Mouse (Mus musculus): ENCODE results near the gene Rapsn. TPM values are rescaled to one million over a fixed set of nuclear protein-coding genes. Genes with fewer than 3 reads are reported as not detected.

The Rapsn gene
- polyA plus RNA-seq, 1 experiment from 2014 or later = 1.3 TPM

DNA sequence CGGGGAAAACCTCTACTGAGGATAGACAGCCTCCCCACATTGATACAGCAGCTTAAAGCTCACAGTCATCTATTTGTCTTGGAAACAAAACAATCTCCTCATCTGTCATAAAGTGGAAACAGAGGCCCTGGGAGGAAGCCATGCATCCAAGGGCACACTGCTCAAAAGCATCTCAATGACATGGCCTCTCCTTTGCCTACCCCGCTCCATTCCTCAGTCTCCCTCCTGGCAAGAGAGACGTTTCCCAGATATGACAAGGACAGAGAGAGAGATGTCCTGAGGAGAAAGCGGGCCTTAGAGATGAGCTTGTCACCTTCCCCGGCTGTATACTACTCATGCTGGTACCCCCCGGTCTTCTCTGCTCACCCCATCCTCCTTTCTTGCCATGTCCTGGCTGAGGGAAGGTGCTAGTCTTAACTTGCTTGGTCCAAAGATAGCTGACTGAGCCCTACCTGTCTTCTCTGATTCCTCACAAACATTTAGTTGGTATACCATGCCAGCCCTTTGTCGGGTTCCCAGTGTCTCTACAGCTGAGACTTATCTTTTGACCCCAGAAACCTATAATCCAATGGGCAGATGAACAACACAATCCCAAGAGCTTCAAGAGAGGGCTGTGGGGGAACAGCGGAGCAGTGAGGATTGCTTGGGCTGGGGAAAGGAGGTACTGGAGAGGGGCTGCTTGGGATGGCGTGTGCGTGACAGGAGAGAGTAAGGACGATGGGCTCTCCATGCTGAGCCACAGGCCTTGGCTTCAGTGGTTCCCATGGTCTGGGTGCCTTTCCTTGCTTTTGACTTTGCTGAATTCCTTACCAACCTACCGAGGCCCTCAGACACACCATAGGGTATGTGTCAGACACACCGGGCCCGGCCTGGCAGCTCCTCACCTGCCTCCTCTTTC lies 50.3 kb downstream of the Rapsn start:
- H3K27me3 ChIP-seq (ENCODE audit: control insufficient read depth, insufficient read depth, low read length) = no peaks in the 10 kb centered on the region
- H3K9me3 ChIP-seq (ENCODE audit: control insufficient read depth, low read length) = no peaks in the 10 kb centered on the region
- WGBS = 84% methylated on average over 14 of the region's 14 CpGs

DNA sequence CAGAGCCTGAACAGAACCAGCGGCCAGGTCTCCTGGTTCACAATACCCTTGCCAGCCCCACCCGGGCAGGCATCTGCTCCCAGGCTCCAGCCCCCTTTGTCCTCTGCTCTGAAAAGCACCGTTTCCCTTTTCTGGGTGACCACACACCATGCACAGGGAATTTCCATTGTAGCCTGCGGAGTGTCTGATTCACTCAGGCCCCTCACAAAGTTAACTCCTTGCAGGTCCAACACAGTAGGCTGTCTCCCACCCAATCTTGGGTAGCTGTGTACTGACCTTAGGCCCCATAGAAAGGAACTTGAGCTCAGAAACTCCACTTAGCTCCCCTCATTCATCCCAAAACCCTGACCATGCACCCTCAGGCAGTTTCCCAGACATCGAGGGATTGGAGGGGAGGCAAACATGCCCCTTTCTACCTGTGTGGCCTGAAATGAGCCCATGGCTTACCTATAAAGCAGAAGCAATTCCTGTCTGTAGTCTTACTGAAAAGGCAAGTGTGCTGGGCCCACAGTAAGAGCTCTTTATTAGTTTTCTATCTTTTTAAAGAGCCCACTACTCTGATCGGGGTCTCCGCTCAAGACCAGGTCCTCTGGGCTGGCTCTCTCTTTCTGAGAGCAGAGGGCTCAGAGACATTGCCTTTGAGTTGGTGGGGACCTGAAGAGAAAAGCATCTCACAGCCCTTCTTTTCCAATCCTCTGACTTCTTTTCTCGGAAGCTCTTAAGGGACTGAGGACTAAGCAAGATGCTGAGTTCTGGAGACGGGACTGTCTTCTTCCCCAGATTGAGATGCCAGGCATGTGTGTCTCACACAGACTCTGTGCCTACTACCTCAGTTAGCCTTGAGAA lies 51.2 kb downstream of the Rapsn start:
- H3K4me1 ChIP-seq (replicated peaks; ENCODE audit: control insufficient read depth, insufficient read depth) = no peaks in the 10 kb centered on the region
- no peaks in the 10 kb centered on the region for H3K27me3 ChIP-seq (ENCODE audit: control insufficient read depth, insufficient read depth, low read length)
- H3K27ac ChIP-seq (replicated peaks) = no peak overlapping the region
- H3K9ac ChIP-seq (ENCODE audit: low read length) = no peak overlapping the region
- 76% methylated on average over 9 of the region's 9 CpGs for WGBS
- H3K4me2 ChIP-seq (replicated peaks; ENCODE audit: low read depth) = no peak overlapping the region
- H3K36me3 ChIP-seq (ENCODE audit: control insufficient read depth, insufficient read depth, low read length) = no peaks in the 10 kb centered on the region
- DNase-seq (ENCODE audit: low spot score) (no peak), ATAC-seq (ENCODE audit: low FRiP score, low TSS enrichment) (no peak)
- TF ChIP-seq CTCF (IDR thresholded peaks at IDR 0.05; ENCODE audit: low read depth) (no peak), EP300 (optimal IDR thresholded peaks at IDR 0.05) (no peak)
- H3K4me3 ChIP-seq (ENCODE audit: low read depth, low read length) = no peak overlapping the region
- H3K9me3 ChIP-seq (ENCODE audit: control insufficient read depth, low read length) = no peaks in the 10 kb centered on the region

More for the DNA sequence above, 50.3 kb downstream of the Rapsn start:
- Histone ChIP-seq H3K36me3 (ENCODE audit: control insufficient read depth, insufficient read depth, low read length) (no peaks in the 10 kb centered on the region), H3K9ac (ENCODE audit: low read length) (no peak overlapping the region), H3K4me1 (replicated peaks; ENCODE audit: control insufficient read depth, insufficient read depth) (no peaks in the 10 kb centered on the region), H3K4me2 (replicated peaks; ENCODE audit: low read depth) (no peak overlapping the region), H3K4me3 (ENCODE audit: low read depth, low read length) (no peak overlapping the region), H3K27ac (replicated peaks) (no peak overlapping the region)
- no peak for ATAC-seq (ENCODE audit: low FRiP score, low TSS enrichment)
- DNase-seq (ENCODE audit: low spot score) = no peak
- no peak for TF ChIP-seq CTCF (IDR thresholded peaks at IDR 0.05; ENCODE audit: low read depth)
- no peak for TF ChIP-seq EP300 (optimal IDR thresholded peaks at IDR 0.05)

DNA sequence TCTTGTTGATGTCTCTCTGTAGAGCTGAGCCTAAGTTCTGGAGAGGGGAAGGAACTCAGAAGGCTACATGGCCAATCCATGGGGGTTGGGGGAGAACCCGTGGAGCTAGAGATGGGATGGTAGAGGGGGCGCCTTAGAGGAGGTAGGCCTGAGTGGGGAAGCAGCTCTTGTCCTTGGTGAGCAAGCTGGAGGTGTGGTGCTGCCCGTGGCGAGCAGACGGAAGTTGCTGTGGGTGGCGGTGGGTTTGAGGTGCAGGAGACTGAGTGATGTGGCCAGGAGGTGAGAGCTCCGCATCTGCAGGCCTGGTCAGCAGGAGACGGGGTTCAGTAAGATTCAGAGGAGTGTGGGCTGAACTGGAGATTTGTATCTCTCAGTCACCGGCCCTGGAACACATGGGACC lies 52.0 kb downstream of the Rapsn start:
- no peak for ATAC-seq (ENCODE audit: low FRiP score, low TSS enrichment)
- no peaks in the 10 kb centered on the region for H3K27me3 ChIP-seq (ENCODE audit: control insufficient read depth, insufficient read depth, low read length)
- WGBS = 80% methylated on average over 9 of the region's 9 CpGs
- no peaks in the 10 kb centered on the region for H3K9me3 ChIP-seq (ENCODE audit: control insufficient read depth, low read length)
- no peak for DNase-seq (ENCODE audit: low spot score)
- TF ChIP-seq CTCF (IDR thresholded peaks at IDR 0.05; ENCODE audit: low read depth) = no peak
- H3K9ac ChIP-seq (ENCODE audit: low read length) = no peak overlapping the region
- H3K4me2 ChIP-seq (replicated peaks; ENCODE audit: low read depth) = no peak overlapping the region
- no peak overlapping the region for H3K27ac ChIP-seq (replicated peaks)
- H3K4me3 ChIP-seq (ENCODE audit: low read depth, low read length) = no peak overlapping the region
- no peaks in the 10 kb centered on the region for H3K36me3 ChIP-seq (ENCODE audit: control insufficient read depth, insufficient read depth, low read length)
- H3K4me1 ChIP-seq (replicated peaks; ENCODE audit: control insufficient read depth, insufficient read depth) = no peaks in the 10 kb centered on the region

DNA sequence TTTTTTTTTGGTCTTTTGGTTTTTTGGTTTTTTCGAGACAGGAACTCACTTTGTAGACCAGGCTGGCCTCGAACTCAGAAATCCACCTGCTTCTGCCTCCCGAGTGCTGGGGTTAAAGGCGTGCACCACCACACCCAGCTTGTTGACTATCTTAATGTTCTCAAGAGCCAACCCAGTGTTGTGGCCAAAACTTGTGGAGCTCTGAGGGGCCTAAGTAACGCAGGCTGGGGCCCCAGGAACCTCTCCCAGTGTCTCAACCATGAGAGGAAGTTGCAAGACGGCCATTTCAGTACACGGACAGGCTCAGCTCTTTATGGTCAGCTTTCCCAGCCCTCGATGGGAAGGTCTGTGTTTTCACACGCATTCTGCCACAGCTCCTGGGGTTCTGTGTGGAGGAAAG lies 53.6 kb downstream of the Rapsn start:
- H3K4me3 ChIP-seq (ENCODE audit: low read depth, low read length) = no peak overlapping the region
- TF ChIP-seq CTCF (IDR thresholded peaks at IDR 0.05; ENCODE audit: low read depth) (no peak), EP300 (optimal IDR thresholded peaks at IDR 0.05) (no peak)
- no peak overlapping the region for H3K9ac ChIP-seq (ENCODE audit: low read length)
- no peaks in the 10 kb centered on the region for H3K27me3 ChIP-seq (ENCODE audit: control insufficient read depth, insufficient read depth, low read length)
- no peak overlapping the region for H3K27ac ChIP-seq (replicated peaks)
- H3K9me3 ChIP-seq (ENCODE audit: control insufficient read depth, low read length) = no peaks in the 10 kb centered on the region
- no peak for ATAC-seq (ENCODE audit: low FRiP score, low TSS enrichment)
- WGBS = 76% methylated on average over 9 of the region's 9 CpGs
- H3K36me3 ChIP-seq (ENCODE audit: control insufficient read depth, insufficient read depth, low read length) = no peaks in the 10 kb centered on the region
- DNase-seq (ENCODE audit: low spot score) = no peak
- H3K4me2 ChIP-seq (replicated peaks; ENCODE audit: low read depth) = no peak overlapping the region
- no peaks in the 10 kb centered on the region for H3K4me1 ChIP-seq (replicated peaks; ENCODE audit: control insufficient read depth, insufficient read depth)

DNA sequence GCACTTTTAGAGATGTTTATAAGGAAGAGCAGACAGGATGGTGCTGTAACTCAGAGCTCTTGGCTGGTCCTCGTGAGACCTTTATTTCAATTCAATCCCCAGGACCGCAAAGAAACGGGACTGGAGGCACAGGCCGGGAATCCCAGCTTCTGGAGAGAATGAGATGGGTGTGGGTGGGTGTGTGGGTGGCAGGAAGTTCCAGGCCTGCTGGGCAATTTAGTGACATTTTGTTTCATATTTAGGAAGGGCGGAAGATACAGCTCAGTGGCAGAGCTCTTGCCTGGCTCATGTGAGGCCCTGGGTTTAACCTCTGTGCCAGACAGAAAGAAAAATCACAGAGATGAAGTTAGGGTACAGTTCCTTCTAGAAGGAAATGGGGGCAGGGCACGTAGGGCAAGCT lies 54.8 kb downstream of the Rapsn start:
- DNase-seq (ENCODE audit: low spot score) (no peak), ATAC-seq (ENCODE audit: low FRiP score, low TSS enrichment) (no peak)
- no peak overlapping the region for H3K9ac ChIP-seq (ENCODE audit: low read length)
- no peaks in the 10 kb centered on the region for H3K4me1 ChIP-seq (replicated peaks; ENCODE audit: control insufficient read depth, insufficient read depth)
- H3K9me3 ChIP-seq (ENCODE audit: control insufficient read depth, low read length) = no peaks in the 10 kb centered on the region
- no peak for TF ChIP-seq CTCF (IDR thresholded peaks at IDR 0.05; ENCODE audit: low read depth)
- TF ChIP-seq EP300 (optimal IDR thresholded peaks at IDR 0.05) = no peak
- no peak overlapping the region for H3K4me2 ChIP-seq (replicated peaks; ENCODE audit: low read depth)
- WGBS = 59% methylated on average over 6 of the region's 6 CpGs
- no peaks in the 10 kb centered on the region for H3K36me3 ChIP-seq (ENCODE audit: control insufficient read depth, insufficient read depth, low read length)
- no peak overlapping the region for H3K4me3 ChIP-seq (ENCODE audit: low read depth, low read length)
- H3K27ac ChIP-seq (replicated peaks) = no peak overlapping the region
- no peaks in the 10 kb centered on the region for H3K27me3 ChIP-seq (ENCODE audit: control insufficient read depth, insufficient read depth, low read length)

DNA sequence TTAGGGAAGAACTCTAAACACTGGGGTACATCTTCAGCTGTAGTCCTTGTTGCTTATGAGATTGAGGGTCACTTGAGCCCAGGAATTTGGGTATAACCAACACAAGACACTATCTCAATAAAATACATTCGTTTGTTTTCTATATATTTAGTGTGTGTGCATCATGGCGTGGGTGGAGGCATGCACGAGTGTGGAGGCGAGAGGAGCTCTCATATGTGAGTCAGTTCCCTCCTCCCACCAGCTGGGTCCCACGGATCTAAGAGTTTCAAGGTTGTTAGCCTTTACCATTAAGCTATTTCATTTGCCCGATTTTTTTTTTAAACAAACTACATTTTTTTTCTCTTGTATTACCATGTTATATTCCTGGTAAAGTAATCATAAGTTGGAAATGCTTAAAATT lies 55.4 kb downstream of the Rapsn start:
- Histone ChIP-seq H3K9ac (ENCODE audit: low read length) (no peak overlapping the region), H3K27me3 (ENCODE audit: control insufficient read depth, insufficient read depth, low read length) (no peaks in the 10 kb centered on the region), H3K4me3 (ENCODE audit: low read depth, low read length) (no peak overlapping the region), H3K9me3 (ENCODE audit: control insufficient read depth, low read length) (no peaks in the 10 kb centered on the region), H3K4me2 (replicated peaks; ENCODE audit: low read depth) (no peak overlapping the region), H3K4me1 (replicated peaks; ENCODE audit: control insufficient read depth, insufficient read depth) (no peaks in the 10 kb centered on the region), H3K36me3 (ENCODE audit: control insufficient read depth, insufficient read depth, low read length) (no peaks in the 10 kb centered on the region), H3K27ac (replicated peaks) (no peak overlapping the region)
- 61% methylated on average over 6 of the region's 6 CpGs for WGBS
- DNase-seq (ENCODE audit: low spot score) = no peak
- ATAC-seq (ENCODE audit: low FRiP score, low TSS enrichment) = no peak
- no peak for TF ChIP-seq CTCF (IDR thresholded peaks at IDR 0.05; ENCODE audit: low read depth)
- TF ChIP-seq EP300 (optimal IDR thresholded peaks at IDR 0.05) = no peak

Other genes starting within 250 kb of the Rapsn start
- gene Mtch2, start 188.5 kb upstream of the Rapsn start, polyA plus RNA-seq (2015; fragmentation: Nextera tagmentation; extraction: Ambion mirVana) = 151 and 155 TPM in 2 replicates
- 19.4 and 20.7 TPM in 2 replicates for gene C1qtnf4, start 149.8 kb upstream of the Rapsn start, polyA plus RNA-seq (2015; fragmentation: Nextera tagmentation; extraction: Ambion mirVana)
- 16.4 and 18.4 TPM in 2 replicates for gene Kbtbd4, start 130.9 kb upstream of the Rapsn start, polyA plus RNA-seq (2015; fragmentation: Nextera tagmentation; extraction: Ambion mirVana)
- 224 and 230 TPM in 2 replicates for gene Ndufs3, start 130.8 kb upstream of the Rapsn start, polyA plus RNA-seq (2015; fragmentation: Nextera tagmentation; extraction: Ambion mirVana)
- 31.0 and 33.7 TPM in 2 replicates for gene Celf1, start 95.2 kb upstream of the Rapsn start, polyA plus RNA-seq (2015; fragmentation: Nextera tagmentation; extraction: Ambion mirVana)
- 203 and 211 TPM in 2 replicates for gene Psmc3, start 18.4 kb downstream of the Rapsn start, polyA plus RNA-seq (2015; fragmentation: Nextera tagmentation; extraction: Ambion mirVana)
- gene Slc39a13, start 34.8 kb downstream of the Rapsn start, polyA plus RNA-seq (2015; fragmentation: Nextera tagmentation; extraction: Ambion mirVana) = 19.1 and 19.4 TPM in 2 replicates
- 6.4 and 7.0 TPM in 2 replicates for gene Spi1, start 46.8 kb downstream of the Rapsn start, polyA plus RNA-seq (2015; fragmentation: Nextera tagmentation; extraction: Ambion mirVana)
- 0.02 and 0.07 TPM in 2 replicates for gene Mybpc3, start 82.5 kb downstream of the Rapsn start, polyA plus RNA-seq (2015; fragmentation: Nextera tagmentation; extraction: Ambion mirVana)
- 7.5 and 8.7 TPM in 2 replicates for gene Madd, start 148.2 kb downstream of the Rapsn start, polyA plus RNA-seq (2015; fragmentation: Nextera tagmentation; extraction: Ambion mirVana)
- 1.8 and 2.2 TPM in 2 replicates for gene Nr1h3, start 167.2 kb downstream of the Rapsn start, polyA plus RNA-seq (2015; fragmentation: Nextera tagmentation; extraction: Ambion mirVana)
- gene Acp2, start 167.3 kb downstream of the Rapsn start, polyA plus RNA-seq (2015; fragmentation: Nextera tagmentation; extraction: Ambion mirVana) = 11.6 and 13.5 TPM in 2 replicates
- gene Ddb2, start 201.4 kb downstream of the Rapsn start, polyA plus RNA-seq (2015; fragmentation: Nextera tagmentation; extraction: Ambion mirVana) = 11.0 and 12.5 TPM in 2 replicates
- gene Pacsin3, start 220.3 kb downstream of the Rapsn start, polyA plus RNA-seq (2015; fragmentation: Nextera tagmentation; extraction: Ambion mirVana) = 46.2 and 52.2 TPM in 2 replicates
- 46.7 and 48.1 TPM in 2 replicates for gene Arfgap2, start 229.4 kb downstream of the Rapsn start, polyA plus RNA-seq (2015; fragmentation: Nextera tagmentation; extraction: Ambion mirVana)